Mouse (Mus musculus) E14TG2a.4 (cell line): ENCODE data around the gene Gm47996.
"Not testable (repeated sequence)": the region's sequence is repeated elsewhere in the genome, so short reads cannot be mapped to it uniquely, and the experiment has no call there.

Source experiments
- CTCF ChIP-seq: conservative IDR thresholded peaks from 2 replicates; pipeline ENCODE4 v1.5.1; 2014; ENCODE audit warnings: low read length
- NANOG ChIP-seq: IDR thresholded peaks from 2 replicates; pipeline ENCODE4 v1.6.1; 2014; ENCODE audit warnings: borderline replicate concordance, low read length, mixed read lengths

DNA sequence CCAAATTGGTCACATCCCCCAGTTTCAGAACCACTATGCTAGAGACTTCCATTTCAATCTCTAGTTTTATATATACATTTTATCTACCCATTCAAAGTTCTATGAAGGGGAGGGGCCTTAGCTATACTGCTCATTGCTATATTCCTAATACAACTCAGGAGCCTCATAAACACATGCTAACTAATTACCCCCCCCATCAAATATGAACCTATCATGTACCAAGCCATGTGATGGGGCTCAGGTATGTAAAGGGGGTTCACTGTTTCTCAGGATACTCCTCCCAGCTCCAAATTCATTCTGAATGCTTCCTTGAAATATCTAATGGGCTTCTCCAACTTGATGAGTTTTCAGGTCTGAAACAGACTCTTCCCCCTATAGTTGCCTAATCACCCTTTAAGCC, 9.3 kb upstream of the Gm47996 start:
- not testable (repeated sequence) for TF ChIP-seq CTCF, NANOG
